Mouse (Mus musculus): ENCODE results near the gene Slc39a8. TPM values are rescaled to one million over a fixed set of nuclear protein-coding genes. Genes with fewer than 3 reads are reported as not detected.
A peak's percentile ranks its signal among the peaks of the same experiment; 100 is the strongest.

Slc39a8 gene
- polyA plus RNA-seq (2011; ENCODE audit: insufficient read length, low read depth, missing spikeins): 4.1 and 5.4 TPM in 2 replicates

DNA sequence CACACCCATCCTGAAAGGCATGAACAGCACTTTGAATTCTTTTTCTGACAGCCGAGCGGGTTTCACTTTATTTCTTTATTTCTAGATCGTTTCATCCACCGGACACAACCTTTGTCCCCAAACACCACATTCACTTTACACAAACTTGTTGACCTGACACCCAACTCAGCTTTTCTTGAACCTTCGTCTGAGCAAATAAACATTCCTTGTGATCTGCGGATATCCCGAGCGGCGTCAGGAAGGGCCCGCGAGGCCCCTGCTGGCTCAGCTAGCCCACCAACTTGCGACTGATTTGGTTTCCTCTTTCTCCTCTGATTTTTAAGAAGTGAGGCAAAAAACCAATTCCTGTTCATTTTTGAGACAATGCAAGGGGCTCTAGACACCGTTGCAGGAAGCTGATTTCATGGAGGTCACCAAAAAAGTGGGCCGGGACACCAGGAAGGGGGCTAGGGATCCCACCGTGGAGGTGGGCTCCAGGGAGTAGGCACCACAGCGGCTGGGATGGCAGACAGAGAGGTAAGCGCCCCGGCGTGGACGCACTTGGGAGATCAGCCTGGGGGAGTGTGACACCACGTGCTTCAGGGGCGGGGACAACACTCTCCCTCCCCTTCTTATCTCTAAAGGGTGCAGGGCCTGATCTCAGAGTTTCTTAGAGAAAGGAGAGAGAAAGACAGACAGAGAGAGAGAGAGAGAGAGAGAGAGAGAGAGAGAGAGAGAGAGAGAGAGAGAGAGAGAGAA is at the start of gene Slc39a8:
Gene Slc39a8 (plus strand): TSS at position 264 of the 738 bp plus-strand sequence.
- Histone ChIP-seq H3K27ac (ENCODE audit: insufficient read depth, low read length) (no peak within 1 kb of the TSS), H3K4me3 (ENCODE audit: insufficient read depth, low read length) (peak within 1 kb of the TSS; percentile 45), H3K4me1 (ENCODE audit: control insufficient read depth, insufficient read depth, low read length) (no peaks in the 10 kb centered on the region)
- TF ChIP-seq CTCF (IDR thresholded peaks at IDR 0.05; ENCODE audit: borderline replicate concordance, insufficient read depth, low read length): peak; percentile 31; the same call in 1 of the 2 replicates
- peak; percentile 44 for TF ChIP-seq POLR2A (IDR thresholded peaks at IDR 0.05; ENCODE audit: low read depth, low read length)

DNA sequence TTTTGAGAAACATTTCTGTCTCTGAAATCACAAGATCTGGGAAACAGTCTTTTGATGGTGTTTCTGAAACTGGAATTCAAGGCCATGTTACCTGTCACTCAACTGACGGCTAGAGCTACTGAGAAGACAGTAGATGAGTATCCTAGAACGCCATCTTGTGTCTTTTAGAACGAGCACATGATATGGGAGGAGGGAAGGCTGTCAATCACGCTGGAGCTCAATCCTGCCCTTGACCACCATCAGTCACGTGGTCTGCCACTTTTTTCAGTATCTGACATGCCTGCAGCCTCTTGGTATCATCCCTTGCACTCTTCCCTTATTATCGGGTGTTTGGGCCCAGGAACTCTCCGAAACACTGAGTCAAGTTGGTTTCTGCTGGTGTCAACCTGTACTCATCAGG is 40.0 kb upstream of the Slc39a8 start:
- H3K4me1 ChIP-seq (ENCODE audit: control insufficient read depth, insufficient read depth, low read length): no peaks in the 10 kb centered on the region
- H3K4me3 ChIP-seq (ENCODE audit: insufficient read depth, low read length): no peak overlapping the region
- TF ChIP-seq CTCF (IDR thresholded peaks at IDR 0.05; ENCODE audit: borderline replicate concordance, insufficient read depth, low read length) (no peak), POLR2A (IDR thresholded peaks at IDR 0.05; ENCODE audit: low read depth, low read length) (no peak)
- H3K27ac ChIP-seq (ENCODE audit: insufficient read depth, low read length): no peak overlapping the region

DNA sequence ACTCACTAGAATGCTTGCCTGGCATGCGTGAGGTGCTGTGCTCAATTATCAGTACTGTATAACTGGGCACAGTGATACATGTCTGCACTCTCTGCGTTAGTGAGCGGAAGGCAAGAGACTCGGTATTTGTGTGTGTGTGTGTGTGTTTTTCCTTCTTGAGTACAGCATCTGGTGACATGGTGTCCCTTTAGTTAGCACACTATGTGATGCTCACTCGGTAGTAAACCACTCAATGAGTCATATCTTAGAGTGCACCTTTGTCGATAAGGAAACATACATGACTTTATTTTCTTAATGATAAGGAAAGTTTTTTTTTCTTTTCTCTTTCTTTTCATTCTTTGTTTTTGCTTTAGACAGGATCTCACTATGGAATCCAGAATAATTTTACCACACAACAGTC is 29.0 kb upstream of the Slc39a8 start:
- Histone ChIP-seq H3K27ac (ENCODE audit: insufficient read depth, low read length) (no peak overlapping the region), H3K4me1 (ENCODE audit: control insufficient read depth, insufficient read depth, low read length) (no peaks in the 10 kb centered on the region), H3K4me3 (ENCODE audit: insufficient read depth, low read length) (no peak overlapping the region)
- TF ChIP-seq POLR2A (IDR thresholded peaks at IDR 0.05; ENCODE audit: low read depth, low read length) (no peak), CTCF (IDR thresholded peaks at IDR 0.05; ENCODE audit: borderline replicate concordance, insufficient read depth, low read length) (no peak)

DNA sequence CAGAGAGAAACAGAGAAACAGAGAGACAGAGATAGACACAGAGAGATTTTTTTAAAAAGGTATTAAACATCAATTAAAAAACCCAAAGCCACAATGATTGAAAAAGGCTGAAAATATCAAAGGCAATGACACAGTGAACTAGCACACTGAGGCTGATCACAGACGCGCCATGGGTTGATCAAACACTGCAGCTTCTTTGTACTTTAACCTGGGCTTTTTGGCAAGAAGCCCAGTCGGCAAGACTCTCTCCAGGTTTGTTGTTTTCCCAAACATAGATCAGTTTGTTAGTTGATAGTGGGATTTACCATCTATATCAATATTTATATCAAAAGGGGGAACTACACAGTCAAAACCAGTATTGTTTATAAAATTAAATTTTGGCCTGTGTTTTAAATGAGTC is 26.8 kb upstream of the Slc39a8 start:
- Histone ChIP-seq H3K4me1 (ENCODE audit: control insufficient read depth, insufficient read depth, low read length) (no peaks in the 10 kb centered on the region), H3K27ac (ENCODE audit: insufficient read depth, low read length) (no peak overlapping the region), H3K4me3 (ENCODE audit: insufficient read depth, low read length) (no peak overlapping the region)
- TF ChIP-seq POLR2A (IDR thresholded peaks at IDR 0.05; ENCODE audit: low read depth, low read length) (no peak), CTCF (IDR thresholded peaks at IDR 0.05; ENCODE audit: borderline replicate concordance, insufficient read depth, low read length) (no peak)

DNA sequence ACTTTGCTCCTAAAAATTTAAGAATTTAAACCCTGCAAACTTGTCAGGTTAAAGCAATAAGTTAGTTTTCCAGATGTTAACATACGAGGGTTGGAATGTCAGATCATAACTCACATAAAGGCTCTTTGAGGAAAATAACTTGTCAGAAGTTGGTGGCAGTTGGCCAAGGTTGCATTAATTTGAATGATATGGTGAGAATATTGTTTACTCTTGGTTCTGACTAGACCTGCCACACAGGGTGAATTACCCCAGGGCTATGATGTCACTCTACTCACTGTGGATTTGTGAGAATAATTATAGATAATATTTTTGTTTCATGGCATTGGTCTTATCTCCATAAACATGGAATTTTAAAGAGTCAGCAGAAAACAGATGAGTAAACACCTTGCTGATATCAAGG is 26.4 kb upstream of the Slc39a8 start:
- Histone ChIP-seq H3K4me1 (ENCODE audit: control insufficient read depth, insufficient read depth, low read length) (no peaks in the 10 kb centered on the region), H3K4me3 (ENCODE audit: insufficient read depth, low read length) (no peak overlapping the region), H3K27ac (ENCODE audit: insufficient read depth, low read length) (no peak overlapping the region)
- TF ChIP-seq POLR2A (IDR thresholded peaks at IDR 0.05; ENCODE audit: low read depth, low read length): no peak
- TF ChIP-seq CTCF (IDR thresholded peaks at IDR 0.05; ENCODE audit: borderline replicate concordance, insufficient read depth, low read length): no peak

DNA sequence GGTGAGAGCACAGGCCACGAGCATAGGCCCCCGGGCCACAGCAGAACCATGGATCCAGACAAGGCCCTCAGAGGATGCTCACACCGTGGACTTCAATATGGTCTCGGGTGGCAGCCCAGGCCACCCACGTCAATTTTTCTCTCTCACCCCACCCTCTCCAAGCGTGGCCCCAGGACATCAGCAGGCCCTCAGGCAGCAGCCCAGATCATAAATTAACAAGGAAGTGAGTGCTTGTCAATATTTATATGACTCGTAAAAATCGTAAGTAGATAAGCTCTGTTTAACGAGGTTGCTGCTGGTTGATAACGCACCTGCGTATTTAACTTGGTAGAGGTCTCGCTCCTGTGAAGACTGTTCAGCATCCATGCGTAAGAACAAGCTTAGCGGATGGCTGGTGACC is 10.4 kb upstream of the Slc39a8 start:
- Histone ChIP-seq H3K4me1 (ENCODE audit: control insufficient read depth, insufficient read depth, low read length) (peaks cover 2% of the 10 kb centered on the region; the same call in 1 of the 2 replicates), H3K27ac (ENCODE audit: insufficient read depth, low read length) (no peak overlapping the region), H3K4me3 (ENCODE audit: insufficient read depth, low read length) (no peak overlapping the region)
- TF ChIP-seq POLR2A (IDR thresholded peaks at IDR 0.05; ENCODE audit: low read depth, low read length) (no peak), CTCF (IDR thresholded peaks at IDR 0.05; ENCODE audit: borderline replicate concordance, insufficient read depth, low read length) (no peak)

DNA sequence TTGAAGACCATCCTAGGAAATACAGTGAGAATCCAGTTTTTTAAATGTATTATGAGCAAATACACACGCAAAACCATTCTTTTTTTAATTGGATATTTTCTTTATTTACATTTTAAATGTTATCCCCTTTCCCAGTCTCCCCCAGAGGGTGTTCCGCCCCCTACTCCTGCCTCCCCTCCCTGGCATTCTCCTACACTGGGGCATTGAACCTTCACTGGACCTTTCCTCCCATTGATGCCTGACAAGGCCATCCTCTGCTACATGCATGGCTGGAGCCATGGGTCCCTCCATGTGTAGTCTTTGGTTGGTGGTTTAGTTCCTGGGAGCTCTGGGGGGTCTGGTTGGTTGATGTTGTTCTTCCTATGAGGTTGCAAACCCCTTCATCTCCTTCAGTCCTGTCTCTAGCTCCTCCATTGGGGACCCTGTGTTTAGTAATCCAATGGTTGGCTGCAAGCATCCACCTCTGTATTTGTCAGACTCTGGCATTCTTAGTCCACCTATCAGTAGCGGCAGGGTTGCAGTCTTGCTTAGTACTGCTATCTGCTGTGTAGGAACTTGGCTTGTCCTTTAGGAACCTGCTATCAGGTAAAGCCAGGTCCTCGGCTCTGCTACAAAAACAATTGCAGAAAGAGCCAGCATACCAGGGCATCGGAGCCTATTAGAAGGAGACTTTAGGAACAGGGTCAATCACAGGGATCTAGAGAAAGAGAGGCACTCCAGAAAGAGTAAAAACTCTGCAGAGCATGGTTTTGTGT is 8.9 kb upstream of the Slc39a8 start:
- Histone ChIP-seq H3K27ac (ENCODE audit: insufficient read depth, low read length) (no peak overlapping the region), H3K4me3 (ENCODE audit: insufficient read depth, low read length) (no peak overlapping the region), H3K4me1 (ENCODE audit: control insufficient read depth, insufficient read depth, low read length) (peaks cover 2% of the 10 kb centered on the region; the same call in 1 of the 2 replicates)
- TF ChIP-seq POLR2A (IDR thresholded peaks at IDR 0.05; ENCODE audit: low read depth, low read length) (no peak), CTCF (IDR thresholded peaks at IDR 0.05; ENCODE audit: borderline replicate concordance, insufficient read depth, low read length) (no peak)

DNA sequence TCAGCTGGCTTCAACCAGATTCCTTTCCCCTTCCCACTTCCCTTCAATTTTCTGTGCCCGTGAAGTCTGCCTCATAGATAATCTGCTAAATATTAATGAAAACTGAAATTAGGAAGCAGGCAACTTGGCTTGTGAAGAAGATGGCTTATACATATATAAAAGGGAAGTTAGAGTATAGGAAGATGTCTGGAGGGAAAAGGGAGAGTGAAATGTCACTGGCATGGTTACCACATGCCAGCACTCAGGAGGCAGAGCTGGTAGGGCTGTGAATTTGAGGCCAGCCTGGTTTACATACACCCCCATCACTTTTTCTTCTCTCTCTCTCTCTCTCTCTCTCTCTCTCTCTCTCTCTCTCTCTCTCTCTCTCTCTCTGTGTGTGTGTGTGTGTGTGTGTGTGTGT is 8.0 kb upstream of the Slc39a8 start:
- no peak for TF ChIP-seq POLR2A (IDR thresholded peaks at IDR 0.05; ENCODE audit: low read depth, low read length)
- no peak for TF ChIP-seq CTCF (IDR thresholded peaks at IDR 0.05; ENCODE audit: borderline replicate concordance, insufficient read depth, low read length)
- Histone ChIP-seq H3K27ac (ENCODE audit: insufficient read depth, low read length) (no peak overlapping the region), H3K4me3 (ENCODE audit: insufficient read depth, low read length) (no peak overlapping the region), H3K4me1 (ENCODE audit: control insufficient read depth, insufficient read depth, low read length) (peaks cover 2% of the 10 kb centered on the region; the same call in 1 of the 2 replicates)

DNA sequence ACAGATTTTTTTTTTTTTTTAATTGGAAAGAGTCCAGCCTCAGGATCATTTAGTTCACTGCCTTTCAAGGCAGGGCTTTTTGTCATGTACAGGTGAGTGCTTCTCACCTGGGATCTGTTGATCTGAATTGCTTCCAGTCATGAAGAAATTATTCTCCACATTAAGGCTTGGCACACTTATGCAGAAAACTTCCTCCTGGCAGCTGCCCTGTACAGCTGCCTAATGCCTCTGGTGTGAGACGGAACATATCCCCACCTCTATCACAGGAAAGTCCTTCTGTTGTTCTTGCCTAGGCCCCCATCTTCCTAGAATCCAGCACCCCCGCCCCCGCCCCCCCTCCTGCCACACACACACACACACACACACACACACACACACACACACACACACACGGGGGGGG is 643 bp upstream of the Slc39a8 start:
- Histone ChIP-seq H3K4me3 (ENCODE audit: insufficient read depth, low read length) (no peak overlapping the region), H3K4me1 (ENCODE audit: control insufficient read depth, insufficient read depth, low read length) (no peaks in the 10 kb centered on the region)
- TF ChIP-seq POLR2A (IDR thresholded peaks at IDR 0.05; ENCODE audit: low read depth, low read length) (no peak), CTCF (IDR thresholded peaks at IDR 0.05; ENCODE audit: borderline replicate concordance, insufficient read depth, low read length) (no peak)

More for the DNA sequence above, 643 bp upstream of the Slc39a8 start:
- H3K27ac ChIP-seq (ENCODE audit: insufficient read depth, low read length): no peak overlapping the region
